Mouse (Mus musculus): ENCODE results near the gene Gm16867.
"Not testable (repeated sequence)": the region's sequence is repeated elsewhere in the genome, so short reads cannot be mapped to it uniquely, and the experiment has no call there.

Gm16867 gene

GRCm38 (mm10) chr14:69503174-69503573 lies at the start of gene Gm16867:
Gm16867 (minus strand) TSS chr14:69503362.
- DNase-seq = not testable (repeated sequence)

GRCm38 (mm10) chr14:69547310-69547709 lies 44.1 kb upstream of the Gm16867 start:
- DNase-seq = not testable (repeated sequence)

- DNase-seq = not testable (repeated sequence)
These were observed 41.9 kb upstream of the Gm16867 start for GRCm38 (mm10) chr14:69545052-69545451.

DNA sequence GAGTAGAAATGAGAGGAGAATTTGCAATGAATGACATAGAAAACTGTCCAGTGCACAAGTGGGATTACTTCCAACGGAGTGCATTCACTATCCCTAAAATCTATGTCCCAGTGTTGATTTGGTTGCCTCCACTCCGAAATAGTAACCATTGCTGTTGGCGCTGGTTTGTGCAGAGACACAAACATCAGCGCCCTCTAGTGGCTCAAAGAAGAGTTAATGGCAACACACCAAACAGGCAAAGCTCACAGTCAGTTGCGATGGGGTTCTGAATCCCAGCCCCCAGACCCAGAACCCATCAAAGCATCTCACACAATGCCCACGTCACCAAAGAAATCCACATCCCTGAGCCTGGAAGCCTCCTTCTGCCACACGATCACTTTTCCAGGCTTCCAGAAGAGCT lies 40.9 kb upstream of the Gm16867 start:
- not testable (repeated sequence) for DNase-seq

- DNase-seq = not testable (repeated sequence)
These were observed 39.5 kb upstream of the Gm16867 start for GRCm38 (mm10) chr14:69542695-69543094.

DNA sequence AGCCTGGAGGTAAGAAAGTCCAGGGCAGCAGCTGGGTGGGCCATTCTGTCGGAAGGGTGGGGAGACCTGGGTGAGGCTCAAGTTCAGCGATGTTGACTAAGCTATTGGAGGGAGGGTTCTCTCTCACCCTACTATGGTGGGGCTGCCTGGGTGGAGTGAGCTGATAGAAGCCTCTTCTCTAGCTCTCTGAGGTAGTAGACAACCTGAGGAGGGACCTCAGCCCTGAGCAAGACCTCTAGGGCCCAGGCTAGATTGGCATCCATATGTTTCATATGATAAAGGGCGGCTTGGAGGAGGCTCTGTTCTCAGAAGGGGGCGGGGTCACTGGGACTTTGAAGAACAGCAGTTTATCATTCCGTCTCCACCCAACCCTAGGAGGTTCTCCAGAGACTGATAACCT lies 37.0 kb upstream of the Gm16867 start:
- DNase-seq = not testable (repeated sequence)

GRCm38 (mm10) chr14:69536539-69536938 lies 33.4 kb upstream of the Gm16867 start:
- DNase-seq = not testable (repeated sequence)

- not testable (repeated sequence) for DNase-seq
These were observed 23.0 kb upstream of the Gm16867 start for GRCm38 (mm10) chr14:69526202-69526601.

- DNase-seq = not testable (repeated sequence)
These were observed 19.8 kb upstream of the Gm16867 start for GRCm38 (mm10) chr14:69523001-69523400.

DNA sequence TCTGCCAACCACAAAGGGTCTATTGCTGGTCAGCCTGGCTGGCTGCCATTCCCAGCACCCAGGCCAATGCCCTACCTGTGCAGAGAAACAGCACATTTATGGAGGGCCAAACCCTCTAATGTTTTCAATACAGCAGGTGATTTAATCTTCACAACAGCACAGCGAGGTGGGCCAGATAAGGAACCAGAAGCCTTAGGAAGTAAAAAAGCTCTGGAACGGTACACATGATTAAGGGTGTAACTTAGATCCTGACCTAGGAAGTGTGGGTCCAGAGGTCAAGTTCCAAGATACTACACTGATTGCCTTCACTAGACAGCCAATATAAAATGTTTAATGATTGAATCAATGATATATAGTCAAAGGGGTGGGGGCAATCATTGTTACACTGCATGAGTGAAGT lies 17.6 kb upstream of the Gm16867 start:
- DNase-seq = not testable (repeated sequence)

- DNase-seq = not testable (repeated sequence)
These were observed 9.3 kb upstream of the Gm16867 start, which contains the start of gene Gm27179 for GRCm38 (mm10) chr14:69512449-69512848. Gm27179 (minus strand) TSS chr14:69512549.

- not testable (repeated sequence) for DNase-seq
These were observed 3.8 kb upstream of the Gm16867 start for GRCm38 (mm10) chr14:69507000-69507399.

- DNase-seq = not testable (repeated sequence)
These were observed 567 bp downstream of the Gm16867 start for GRCm38 (mm10) chr14:69502440-69503150.

DNA sequence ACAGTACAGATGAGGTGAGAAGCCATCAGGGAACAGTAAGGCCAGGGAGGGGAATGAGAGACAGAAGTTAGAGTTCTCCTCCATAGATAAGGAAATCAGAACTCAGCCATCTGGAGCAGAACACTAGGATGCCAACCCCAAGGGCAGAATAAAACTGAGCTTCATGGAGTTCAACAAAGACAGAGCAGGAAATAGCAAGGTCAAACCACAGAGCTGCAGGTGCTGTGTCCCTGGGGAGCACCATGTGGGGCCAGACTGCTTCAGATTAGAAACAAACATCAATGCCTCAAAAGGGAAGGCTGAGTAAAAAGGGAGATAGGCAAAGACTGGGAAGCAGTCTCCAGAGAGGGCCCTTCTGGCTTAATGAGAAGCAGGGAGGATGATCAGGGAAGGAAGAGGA lies 6.9 kb downstream of the Gm16867 start:
- DNase-seq = not testable (repeated sequence)

GRCm38 (mm10) chr14:69494946-69495345 lies 8.2 kb downstream of the Gm16867 start:
- DNase-seq = not testable (repeated sequence)

GRCm38 (mm10) chr14:69494522-69494921 lies 8.6 kb downstream of the Gm16867 start:
- DNase-seq = not testable (repeated sequence)

- DNase-seq = not testable (repeated sequence)
These were observed 15.2 kb downstream of the Gm16867 start for GRCm38 (mm10) chr14:69488001-69488400.

DNA sequence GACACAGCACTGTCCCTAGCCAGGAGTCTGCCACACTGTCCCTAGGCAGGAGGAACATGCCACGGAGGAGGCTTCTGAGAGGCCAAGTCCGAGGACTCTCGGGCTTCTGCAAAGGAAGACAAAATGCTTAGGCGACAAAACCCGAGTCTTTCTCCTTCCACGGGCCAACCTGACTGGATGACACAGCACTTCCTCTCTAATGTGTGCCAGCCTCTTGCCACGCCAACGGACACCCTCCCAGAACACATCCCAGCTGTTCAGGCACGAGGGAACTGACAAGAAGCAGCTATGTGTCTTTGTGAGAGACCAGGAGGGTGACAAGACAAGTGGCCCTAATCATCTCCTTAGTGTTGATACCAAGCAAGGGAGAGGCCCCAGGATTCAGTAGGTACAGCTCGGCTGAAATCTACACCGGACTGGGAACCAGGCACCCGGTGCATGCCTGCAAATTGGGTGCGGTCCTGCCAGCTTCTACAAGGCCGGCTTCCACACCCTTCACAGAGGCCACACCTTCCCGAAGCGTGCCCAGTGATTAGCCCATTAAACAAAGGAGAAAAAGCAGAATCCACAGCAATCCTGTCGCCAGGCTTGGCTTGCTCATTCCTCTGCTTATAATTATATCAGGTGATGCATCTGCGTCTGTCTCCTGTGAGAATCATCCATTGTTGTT lies 17.6 kb downstream of the Gm16867 start:
- DNase-seq = not testable (repeated sequence)

- not testable (repeated sequence) for DNase-seq
These were observed 29.1 kb downstream of the Gm16867 start for GRCm38 (mm10) chr14:69473941-69474646.

DNA sequence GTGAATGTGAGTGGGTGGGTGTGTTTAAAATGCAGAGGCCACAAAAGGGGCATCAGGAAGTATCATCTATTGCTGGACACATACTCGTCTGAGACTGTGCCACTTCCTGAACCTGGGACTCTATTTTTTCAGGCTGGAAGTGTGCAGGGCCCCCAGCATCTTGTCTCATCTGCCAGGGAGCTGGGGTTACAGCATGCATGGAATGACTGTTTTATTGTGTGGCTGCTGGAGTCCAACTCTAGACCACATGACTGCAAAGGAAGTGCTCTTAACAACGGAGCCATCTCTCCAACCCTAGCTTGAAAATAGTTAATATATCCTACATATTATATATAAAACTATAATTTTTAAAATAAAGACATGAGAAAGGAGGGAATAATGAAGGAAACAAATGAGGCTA lies 29.8 kb downstream of the Gm16867 start:
- not testable (repeated sequence) for DNase-seq

DNA sequence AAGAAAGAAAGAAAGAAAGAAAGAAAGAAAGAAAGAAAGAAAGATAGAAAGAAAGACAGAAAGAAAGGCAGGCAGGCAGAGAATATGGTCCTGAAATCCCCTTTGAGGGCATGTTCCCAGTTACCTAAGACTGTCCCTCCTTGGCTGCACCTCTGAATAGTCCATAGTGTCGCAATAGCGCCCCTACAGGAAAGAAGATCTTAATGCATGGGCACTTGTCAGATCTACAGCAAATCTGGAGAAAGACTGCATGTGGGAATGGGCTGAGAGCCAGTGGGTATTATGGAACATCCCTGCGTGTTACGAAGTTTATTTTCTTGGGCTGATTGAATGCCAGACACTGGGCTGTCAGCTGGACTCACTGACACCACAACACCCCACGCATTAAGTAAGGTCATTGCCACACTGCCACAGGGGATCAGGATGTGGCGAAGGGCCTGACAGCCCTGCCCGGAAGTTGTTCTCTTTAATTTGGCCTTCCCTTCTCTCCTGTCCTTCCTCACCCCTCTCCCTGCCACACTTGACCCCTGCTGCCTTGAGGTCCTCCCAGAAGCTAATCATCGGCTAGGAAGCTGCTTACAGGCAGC lies 32.9 kb downstream of the Gm16867 start:
- not testable (repeated sequence) for DNase-seq

GRCm38 (mm10) chr14:69467612-69468366 lies 35.4 kb downstream of the Gm16867 start:
- DNase-seq = not testable (repeated sequence)
